Mouse (Mus musculus): Measurements from ENCODE around the gene Rffl. TPM values are rescaled to one million over a fixed set of nuclear protein-coding genes. Genes with fewer than 3 reads are reported as not detected.
A peak's percentile ranks its signal among the peaks of the same experiment; 100 is the strongest.

The Rffl gene
- polyA plus RNA-seq, 1 experiment from 2014 or later: 21.9 TPM

DNA sequence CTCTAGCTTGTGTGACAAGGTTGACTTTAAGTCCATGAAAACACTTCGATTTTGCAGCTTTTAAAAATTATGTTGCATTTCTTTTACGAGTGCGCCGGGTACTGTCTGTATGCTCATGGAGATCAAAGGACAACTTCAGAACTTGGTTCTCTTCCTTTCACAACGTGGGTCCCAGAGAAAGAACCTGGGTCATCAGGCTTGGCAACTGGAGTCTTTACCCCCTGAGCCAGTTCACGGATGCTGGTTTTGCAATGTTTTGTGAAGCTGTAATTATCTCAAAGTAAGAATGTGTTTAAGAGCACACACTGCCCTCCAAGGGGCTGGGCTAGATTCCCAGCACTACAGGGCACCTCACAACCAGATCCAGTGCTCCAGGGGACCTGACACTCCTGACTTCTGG lies 16.9 kb downstream of the Rffl start:
- no peaks in the 10 kb centered on the region for H3K9me3 ChIP-seq (replicated peaks; ENCODE audit: control insufficient read depth, low read length)
- no peaks in the 10 kb centered on the region for H3K27me3 ChIP-seq (ENCODE audit: control insufficient read depth, insufficient read depth, low read length)

DNA sequence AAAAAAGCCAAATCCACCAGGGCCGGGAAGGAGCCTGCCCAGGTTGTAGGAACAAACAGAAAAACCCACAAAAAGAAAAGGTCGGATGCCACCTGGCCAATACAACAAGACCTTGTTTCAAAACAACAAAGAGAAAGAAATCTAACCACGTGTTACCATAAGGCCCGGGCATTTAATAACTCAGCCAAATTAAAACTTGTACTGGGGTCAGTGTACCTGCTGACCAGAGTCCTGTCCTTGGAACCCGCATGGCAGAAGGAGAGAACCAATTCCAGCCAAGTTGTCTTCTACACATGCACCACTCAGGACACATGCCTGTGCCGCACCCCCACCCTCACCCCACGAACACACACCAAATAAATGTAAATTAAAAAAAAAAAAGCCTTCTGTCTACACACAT lies 18.1 kb downstream of the Rffl start:
- H3K4me2 ChIP-seq (ENCODE audit: low read depth, low read length): no peak overlapping the region
- H3K4me3 ChIP-seq (replicated peaks; ENCODE audit: low read length): no peak overlapping the region
- H3K9ac ChIP-seq (ENCODE audit: low read length): no peak overlapping the region
- 82% methylated on average over 7 of the region's 7 CpGs for WGBS
- no peaks in the 10 kb centered on the region for H3K9me3 ChIP-seq (replicated peaks; ENCODE audit: control insufficient read depth, low read length)
- no peak for ATAC-seq (ENCODE audit: insufficient read depth, low FRiP score)
- H3K27ac ChIP-seq (ENCODE audit: low read length): no peak overlapping the region
- peaks cover 6% of the 10 kb centered on the region for H3K4me1 ChIP-seq (ENCODE audit: control insufficient read depth, insufficient read depth, low read length)
- H3K27me3 ChIP-seq (ENCODE audit: control insufficient read depth, insufficient read depth, low read length): no peaks in the 10 kb centered on the region
- no peaks in the 10 kb centered on the region for H3K36me3 ChIP-seq (ENCODE audit: control insufficient read depth, insufficient read depth, low read length)

More for the DNA sequence above, 16.9 kb downstream of the Rffl start:
- H3K9ac ChIP-seq (ENCODE audit: low read length): no peak overlapping the region
- peaks cover 8% of the 10 kb centered on the region for H3K4me1 ChIP-seq (ENCODE audit: control insufficient read depth, insufficient read depth, low read length)
- no peak overlapping the region for H3K4me2 ChIP-seq (ENCODE audit: low read depth, low read length)
- 85% methylated on average over 6 of the region's 6 CpGs for WGBS
- H3K4me3 ChIP-seq (replicated peaks; ENCODE audit: low read length): no peak overlapping the region
- no peak for ATAC-seq (ENCODE audit: insufficient read depth, low FRiP score)
- H3K27ac ChIP-seq (ENCODE audit: low read length): no peak overlapping the region
- H3K36me3 ChIP-seq (ENCODE audit: control insufficient read depth, insufficient read depth, low read length): no peaks in the 10 kb centered on the region

DNA sequence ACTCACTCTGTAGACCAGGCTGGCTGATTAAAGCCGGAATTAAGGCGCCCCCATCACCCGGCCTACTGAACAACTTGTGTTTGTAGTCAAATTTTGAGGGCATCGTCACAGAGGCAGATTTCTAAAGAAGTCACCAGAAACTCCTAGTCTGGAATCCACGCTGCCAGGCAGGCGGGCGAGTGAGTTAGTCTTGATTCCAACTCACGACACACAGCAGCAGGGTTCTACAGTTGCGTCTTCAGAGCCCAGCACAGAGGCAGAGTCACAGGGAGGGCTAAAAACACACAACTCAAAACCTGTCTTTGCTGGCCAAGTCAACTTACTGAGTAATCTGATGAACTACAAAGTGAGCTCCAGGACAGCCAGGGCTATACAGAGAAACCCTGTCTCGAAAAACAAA lies 18.5 kb downstream of the Rffl start:
- H3K27me3 ChIP-seq (ENCODE audit: control insufficient read depth, insufficient read depth, low read length): no peaks in the 10 kb centered on the region
- no peak overlapping the region for H3K4me2 ChIP-seq (ENCODE audit: low read depth, low read length)
- H3K27ac ChIP-seq (ENCODE audit: low read length): no peak overlapping the region
- no peak overlapping the region for H3K9ac ChIP-seq (ENCODE audit: low read length)
- no peaks in the 10 kb centered on the region for H3K36me3 ChIP-seq (ENCODE audit: control insufficient read depth, insufficient read depth, low read length)
- no peaks in the 10 kb centered on the region for H3K9me3 ChIP-seq (replicated peaks; ENCODE audit: control insufficient read depth, low read length)
- ATAC-seq (ENCODE audit: insufficient read depth, low FRiP score): no peak
- H3K4me1 ChIP-seq (ENCODE audit: control insufficient read depth, insufficient read depth, low read length): peaks cover 6% of the 10 kb centered on the region
- WGBS: 82% methylated on average over 10 of the region's 10 CpGs
- H3K4me3 ChIP-seq (replicated peaks; ENCODE audit: low read length): no peak overlapping the region

DNA sequence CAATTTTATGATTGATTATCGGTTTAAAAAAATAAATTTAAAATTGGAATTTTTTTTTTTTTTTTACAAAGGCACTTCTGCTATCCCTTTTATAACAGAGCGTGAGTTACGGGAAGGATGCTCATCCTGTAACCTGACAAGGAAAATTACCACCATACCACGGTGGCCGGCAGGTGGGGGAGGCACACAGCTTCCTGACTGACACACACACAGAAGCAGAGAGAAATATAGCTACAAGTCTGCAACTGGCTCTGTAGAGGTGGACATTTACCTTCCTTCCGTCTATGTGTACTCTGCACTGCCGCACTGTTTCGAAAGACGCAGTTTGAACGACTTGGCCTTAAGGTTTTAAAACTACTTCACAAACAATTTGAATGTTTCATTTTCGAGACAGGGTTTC lies 18.9 kb downstream of the Rffl start:
- no peak for ATAC-seq (ENCODE audit: insufficient read depth, low FRiP score)
- H3K36me3 ChIP-seq (ENCODE audit: control insufficient read depth, insufficient read depth, low read length): no peaks in the 10 kb centered on the region
- no peaks in the 10 kb centered on the region for H3K27me3 ChIP-seq (ENCODE audit: control insufficient read depth, insufficient read depth, low read length)
- no peak overlapping the region for H3K4me3 ChIP-seq (replicated peaks; ENCODE audit: low read length)
- H3K9ac ChIP-seq (ENCODE audit: low read length): no peak overlapping the region
- H3K9me3 ChIP-seq (replicated peaks; ENCODE audit: control insufficient read depth, low read length): no peaks in the 10 kb centered on the region
- H3K4me1 ChIP-seq (ENCODE audit: control insufficient read depth, insufficient read depth, low read length): peaks cover 6% of the 10 kb centered on the region
- H3K27ac ChIP-seq (ENCODE audit: low read length): no peak overlapping the region
- H3K4me2 ChIP-seq (ENCODE audit: low read depth, low read length): no peak overlapping the region
- WGBS: 83% methylated on average over 11 of the region's 11 CpGs

DNA sequence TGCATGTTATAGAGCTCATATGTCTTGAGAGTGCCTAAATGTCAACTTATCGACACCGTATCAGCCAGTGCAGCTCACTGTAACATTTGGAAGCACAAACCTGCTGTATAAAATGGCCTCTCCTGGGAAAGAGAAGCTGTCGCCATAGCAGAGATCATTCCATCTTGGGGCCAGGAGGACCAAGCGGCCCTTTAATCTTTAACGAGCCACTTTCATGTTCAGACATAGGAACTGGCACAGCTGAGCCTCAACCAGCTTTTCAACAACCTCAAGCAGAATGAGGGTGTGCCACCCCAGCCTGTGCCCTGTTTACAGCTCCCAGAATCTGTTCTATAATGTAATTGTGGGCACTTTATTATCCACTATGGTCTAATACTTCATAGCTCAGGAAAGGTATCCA lies 20.8 kb downstream of the Rffl start:
- Histone ChIP-seq H3K4me3 (replicated peaks; ENCODE audit: low read length) (no peak overlapping the region), H3K36me3 (ENCODE audit: control insufficient read depth, insufficient read depth, low read length) (no peaks in the 10 kb centered on the region), H3K27me3 (ENCODE audit: control insufficient read depth, insufficient read depth, low read length) (no peaks in the 10 kb centered on the region), H3K4me2 (ENCODE audit: low read depth, low read length) (no peak overlapping the region), H3K9ac (ENCODE audit: low read length) (no peak overlapping the region), H3K4me1 (ENCODE audit: control insufficient read depth, insufficient read depth, low read length) (peaks cover 10% of the 10 kb centered on the region), H3K27ac (ENCODE audit: low read length) (no peak overlapping the region), H3K9me3 (replicated peaks; ENCODE audit: control insufficient read depth, low read length) (no peaks in the 10 kb centered on the region)
- ATAC-seq (ENCODE audit: insufficient read depth, low FRiP score): no peak
- WGBS: 75% methylated on average over 5 of the region's 5 CpGs

DNA sequence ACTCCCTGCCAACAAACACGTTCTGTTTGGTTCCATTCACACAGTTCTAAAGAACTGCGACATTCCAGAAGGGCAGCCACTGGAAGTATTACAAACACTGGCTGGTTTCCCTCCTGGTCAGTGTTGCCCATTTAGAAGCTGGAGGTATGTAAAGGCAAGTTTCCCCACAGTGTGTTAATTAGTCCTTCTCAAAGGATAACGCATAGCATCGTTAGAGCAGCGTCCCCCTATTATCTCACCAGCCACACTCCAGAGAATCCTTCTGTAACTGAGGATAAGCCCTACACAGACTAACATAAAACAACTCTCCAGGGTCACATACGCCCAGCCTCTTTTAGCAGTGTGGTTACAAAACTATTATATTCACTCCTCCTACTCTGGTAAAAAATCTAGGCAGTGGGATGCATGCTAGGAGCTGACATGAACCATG lies 23.4 kb downstream of the Rffl start:
- Histone ChIP-seq H3K9me3 (replicated peaks; ENCODE audit: control insufficient read depth, low read length) (no peaks in the 10 kb centered on the region), H3K27ac (ENCODE audit: low read length) (no peak overlapping the region), H3K9ac (ENCODE audit: low read length) (no peak overlapping the region), H3K4me2 (ENCODE audit: low read depth, low read length) (no peak overlapping the region), H3K4me1 (ENCODE audit: control insufficient read depth, insufficient read depth, low read length) (peaks cover 12% of the 10 kb centered on the region), H3K4me3 (replicated peaks; ENCODE audit: low read length) (no peak overlapping the region), H3K36me3 (ENCODE audit: control insufficient read depth, insufficient read depth, low read length) (no peaks in the 10 kb centered on the region), H3K27me3 (ENCODE audit: control insufficient read depth, insufficient read depth, low read length) (no peaks in the 10 kb centered on the region)
- 63% methylated on average over 6 of the region's 6 CpGs for WGBS
- ATAC-seq (ENCODE audit: insufficient read depth, low FRiP score): no peak; the same call in 1 of the 2 replicates

DNA sequence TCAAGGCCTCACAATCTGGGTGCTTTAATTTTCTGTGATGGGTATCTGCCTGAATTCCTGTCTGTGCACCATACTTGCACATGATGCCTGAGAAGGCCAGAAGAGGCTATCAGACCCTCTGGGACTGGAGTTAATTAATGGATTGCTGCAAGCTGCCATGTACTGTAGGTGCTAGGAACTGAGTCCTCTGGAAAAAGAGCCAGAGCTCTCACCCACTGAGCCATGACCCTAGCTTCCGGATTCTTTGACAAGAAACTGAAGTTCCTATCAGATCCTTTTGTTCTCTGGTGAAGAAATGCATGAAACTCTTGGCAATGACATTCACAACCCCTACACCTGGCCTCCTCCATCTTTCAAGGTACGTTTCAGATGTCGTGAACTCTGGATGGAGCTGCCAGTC lies 24.1 kb downstream of the Rffl start:
- Histone ChIP-seq H3K9ac (ENCODE audit: low read length) (no peak overlapping the region), H3K36me3 (ENCODE audit: control insufficient read depth, insufficient read depth, low read length) (no peaks in the 10 kb centered on the region), H3K27ac (ENCODE audit: low read length) (no peak overlapping the region), H3K27me3 (ENCODE audit: control insufficient read depth, insufficient read depth, low read length) (no peaks in the 10 kb centered on the region), H3K4me3 (replicated peaks; ENCODE audit: low read length) (no peak overlapping the region), H3K9me3 (replicated peaks; ENCODE audit: control insufficient read depth, low read length) (no peaks in the 10 kb centered on the region), H3K4me2 (ENCODE audit: low read depth, low read length) (no peak overlapping the region), H3K4me1 (ENCODE audit: control insufficient read depth, insufficient read depth, low read length) (peaks cover 12% of the 10 kb centered on the region)
- 76% methylated on average over 3 of the region's 3 CpGs for WGBS
- no peak for ATAC-seq (ENCODE audit: insufficient read depth, low FRiP score)

DNA sequence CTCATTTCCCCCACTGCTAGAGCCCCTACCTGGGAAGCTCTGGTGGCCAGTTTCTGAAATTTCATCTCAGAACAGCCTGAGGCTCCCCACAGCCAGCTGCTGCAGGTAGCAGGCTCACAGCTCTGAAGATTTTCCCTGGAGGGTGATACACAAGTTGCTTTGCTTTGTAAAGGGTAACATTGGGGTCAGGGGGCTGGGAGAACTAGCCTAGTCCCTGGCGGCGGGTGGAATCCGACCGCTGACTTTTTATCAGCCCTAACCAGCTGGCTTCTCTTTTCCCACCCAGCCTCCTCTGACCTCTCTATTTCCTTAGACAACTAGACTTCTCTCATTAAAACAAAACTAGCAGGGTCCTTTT lies 25.0 kb downstream of the Rffl start:
- Histone ChIP-seq H3K4me2 (ENCODE audit: low read depth, low read length) (peak overlapping the region; percentile 41), H3K9me3 (replicated peaks; ENCODE audit: control insufficient read depth, low read length) (no peaks in the 10 kb centered on the region), H3K4me1 (ENCODE audit: control insufficient read depth, insufficient read depth, low read length) (peaks cover 12% of the 10 kb centered on the region), H3K9ac (ENCODE audit: low read length) (peak overlapping the region; percentile 52), H3K36me3 (ENCODE audit: control insufficient read depth, insufficient read depth, low read length) (no peaks in the 10 kb centered on the region), H3K27ac (ENCODE audit: low read length) (peak overlapping the region; percentile 71), H3K4me3 (replicated peaks; ENCODE audit: low read length) (0 out of 2 replicates have a peak overlapping the region, but pooled peaks have one; percentile 6), H3K27me3 (ENCODE audit: control insufficient read depth, insufficient read depth, low read length) (no peaks in the 10 kb centered on the region)
- peak; percentile 26; the same call in 1 of the 2 replicates for ATAC-seq (ENCODE audit: insufficient read depth, low FRiP score)
- WGBS: 23% methylated on average over 4 of the region's 4 CpGs

DNA sequence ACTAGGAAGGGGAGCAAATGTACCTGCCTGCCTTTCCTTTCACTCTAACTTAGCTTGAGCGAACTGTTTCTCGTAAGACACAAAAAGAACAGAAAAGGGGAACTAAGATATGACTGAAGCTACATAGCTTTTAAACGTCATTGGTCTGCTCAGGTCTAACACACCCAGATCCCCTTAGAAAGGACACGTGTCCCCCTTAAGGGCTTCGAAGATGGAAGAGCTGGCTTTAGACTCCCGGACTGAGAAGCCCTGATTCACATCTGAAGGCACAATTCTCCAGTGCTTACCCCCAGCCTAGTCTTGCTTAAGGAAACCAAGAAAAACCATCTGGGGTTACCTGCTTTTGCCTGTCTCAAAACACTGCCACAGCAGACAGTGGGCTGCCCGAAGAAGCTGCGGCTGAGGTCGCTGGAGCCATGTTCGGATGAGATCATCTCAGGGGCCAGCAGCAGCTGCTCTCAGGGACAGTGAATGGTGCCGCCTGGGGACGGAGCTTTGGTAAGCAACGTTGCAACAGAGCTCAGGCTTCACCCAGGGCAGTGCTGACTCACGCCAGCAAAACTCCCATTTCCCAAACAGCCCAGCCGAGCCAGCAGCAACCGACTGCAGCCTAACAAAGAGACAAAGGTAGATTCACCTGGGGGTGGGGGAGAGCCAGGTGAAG lies 25.5 kb downstream of the Rffl start:
- Histone ChIP-seq H3K36me3 (ENCODE audit: control insufficient read depth, insufficient read depth, low read length) (no peaks in the 10 kb centered on the region), H3K4me1 (ENCODE audit: control insufficient read depth, insufficient read depth, low read length) (peaks cover 12% of the 10 kb centered on the region), H3K9me3 (replicated peaks; ENCODE audit: control insufficient read depth, low read length) (no peaks in the 10 kb centered on the region), H3K9ac (ENCODE audit: low read length) (peak overlapping the region; percentile 52), H3K27ac (ENCODE audit: low read length) (peak overlapping the region; percentile 71), H3K4me3 (replicated peaks; ENCODE audit: low read length) (0 out of 2 replicates have a peak overlapping the region, but pooled peaks have one; percentile 6), H3K4me2 (ENCODE audit: low read depth, low read length) (peak overlapping the region; percentile 41), H3K27me3 (ENCODE audit: control insufficient read depth, insufficient read depth, low read length) (no peaks in the 10 kb centered on the region)
- 21% methylated on average over 16 of the region's 16 CpGs for WGBS
- peak; percentile 92 for ATAC-seq (ENCODE audit: insufficient read depth, low FRiP score)

Data from stomach, embryonic 16.5 days (tissue).